Mouse (Mus musculus): ENCODE measurements at regions not wholly inside any gene's neighbourhood (a gene's known extent, or its start where the extent isn't known, plus 50 kb on each side); places are given as distances from the start of the nearest gene placed in this dataset.

DNA sequence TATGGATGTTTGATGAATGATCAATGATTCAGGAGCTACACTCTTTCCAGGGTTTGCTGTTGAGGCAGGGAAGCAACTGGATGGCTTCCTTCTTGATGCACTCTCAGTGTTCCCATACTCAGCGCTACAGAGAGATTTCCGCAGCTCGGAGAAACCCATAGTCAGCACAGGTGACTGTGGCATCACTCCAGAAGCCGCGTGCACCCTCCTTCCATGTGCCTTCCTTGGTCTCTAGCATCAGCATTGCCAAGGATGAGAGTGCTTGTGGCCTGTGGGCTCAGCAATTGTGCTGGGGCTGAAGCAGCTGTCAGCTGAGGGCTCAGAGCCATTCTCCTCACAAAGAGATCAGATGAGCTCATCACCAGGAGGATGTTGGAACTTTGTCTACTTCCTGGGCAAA lies 666.4 kb downstream of the Slc4a3 start:
- no peak for TF ChIP-seq MYOD1 (IDR thresholded peaks at IDR 0.05; ENCODE audit: control insufficient read depth, insufficient read length, low read depth)
- no peak for TF ChIP-seq CEBPB (IDR thresholded peaks at IDR 0.05; ENCODE audit: low read depth)
- no peak for TF ChIP-seq MAX (IDR thresholded peaks at IDR 0.05)
- TF ChIP-seq USF1 (IDR thresholded peaks at IDR 0.05; ENCODE audit: low read depth), result no peak
- TF ChIP-seq CTCF (IDR thresholded peaks at IDR 0.05; ENCODE audit: control insufficient read depth, insufficient read depth, insufficient read length), result no peak
- TF ChIP-seq MYOG (IDR thresholded peaks at IDR 0.05; ENCODE audit: control insufficient read depth, extremely low read depth, insufficient read length), result no peak
- no peak for TF ChIP-seq FOSL1 (IDR thresholded peaks at IDR 0.05; ENCODE audit: insufficient read depth, low read length, poor library complexity, severe bottlenecking)

Data from C2C12 (cell line).